ENCODE assay signal across 9 mouse cellular contexts in genomic region chr7:143367366-143368266, GRCm38 (mm10).
DNase-seq lines count a peak whose midpoint lies in the region; ATAC-seq lines count a peak whose summit lies in the region.
"Had no signal": no experiment of that assay in that cellular context is flagged by ENCODE, and none has a peak within 500 bp of the region (broad histone marks: within the 10 kb centered on the region; RNA-seq: fewer than 3 reads in every experiment).

No protein-coding gene starts in this region.

- 0 out of 2 replicates have a peak, but pooled peaks have one; percentile 47 for ATAC-seq in intestine, embryonic 16.5 days
- ATAC-seq in megakaryocyte, adult 5-6 weeks (ENCODE audit: poor library complexity, severe bottlenecking): peak; percentile 62

- H3K27ac ChIP-seq in intestine, embryonic 16.5 days (ENCODE audit: low read length): no peak overlapping the region

- intact Hi-C loops in left cerebral cortex, postnatal 36 days (cut with DNase I): loop anchor here (5.0 kb wide), 1 partner anchor 95 kb away; the partner anchor contains the start of gene Cdkn1c

- peaks cover 8% of the 10 kb centered on the region; the same call in 1 of the 2 replicates for H3K4me1 ChIP-seq in intestine, embryonic 16.5 days (ENCODE audit: control insufficient read depth, insufficient read depth, low read length)

- no peaks in the 10 kb centered on the region for H3K9me3 ChIP-seq in intestine, embryonic 16.5 days (ENCODE audit: control insufficient read depth, low read length)

- no peaks in the 10 kb centered on the region for H3K27me3 ChIP-seq in intestine, embryonic 16.5 days (replicated peaks; ENCODE audit: control insufficient read depth, insufficient read depth, low read length)

- peak; percentile 26 for DNase-seq in kidney, adult 9 months
- DNase-seq in kidney, adult 8-10 months: no peak
- peak; percentile 43 to 62 for DNase-seq in adrenal gland, postnatal 36 days
- DNase-seq in ovary, postnatal 36 days (ENCODE audit: low spot score): no peak
- no peak for DNase-seq in left cerebral cortex, postnatal 36 days (ENCODE audit: low spot score in 2 of 2)
- DNase-seq in urinary bladder, adult 2 months (ENCODE audit: low spot score): no peak

- H3K4me2 ChIP-seq in intestine, embryonic 16.5 days (ENCODE audit: low read depth, low read length): no peak overlapping the region

- 45% methylated on average over 20 of the region's 20 CpGs for WGBS in intestine, embryonic 16.5 days

- no peaks in the 10 kb centered on the region for H3K36me3 ChIP-seq in intestine, embryonic 16.5 days (ENCODE audit: control insufficient read depth, insufficient read depth, low read length)

- no peak overlapping the region for H3K4me3 ChIP-seq in intestine, embryonic 16.5 days (ENCODE audit: low read length)
- H3K4me3 ChIP-seq: erythroblast, embryonic 14.5 days had no signal

- no peak overlapping the region for H3K9ac ChIP-seq in intestine, embryonic 16.5 days (ENCODE audit: low read depth, low read length)

Comparison
In these comparisons a context has a peak if more than half of its experiments do, and no peak if none do; other contexts are left out.
1. DNase-seq: peak in kidney, adult 9 months (single experiment) and adrenal gland, postnatal 36 days (2 of 2); none in kidney, adult 8-10 months (0 of 2), ovary, postnatal 36 days (single experiment), left cerebral cortex, postnatal 36 days (0 of 2) and urinary bladder, adult 2 months (single experiment).